Mouse (Mus musculus): Measurements from ENCODE around the gene Olfr1206.

DNA sequence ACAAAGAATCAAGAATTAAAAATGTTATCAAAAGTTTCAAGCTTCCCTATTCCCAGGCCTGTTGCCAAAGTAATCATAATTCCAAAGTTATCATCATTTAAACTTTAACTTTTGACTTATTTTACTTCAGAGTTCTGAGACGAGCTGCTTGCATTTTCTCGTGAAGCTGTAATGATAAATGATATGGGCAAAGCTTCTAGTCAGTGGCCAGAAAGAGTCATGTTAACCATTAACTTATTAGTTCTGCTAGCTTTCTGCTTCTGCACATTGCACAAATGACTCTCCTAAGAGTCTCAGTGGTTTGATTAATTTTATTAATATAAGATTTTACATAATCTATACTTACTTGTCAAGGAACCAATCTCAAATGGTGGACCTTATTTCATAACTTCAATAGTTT is 24.6 kb upstream of the Olfr1206 start:
- no peak for TF ChIP-seq POLR2A (IDR thresholded peaks at IDR 0.05; ENCODE audit: insufficient read depth, low read length)
- TF ChIP-seq CTCF (IDR thresholded peaks at IDR 0.05; ENCODE audit: low read depth, low read length), result no peak
